Mouse (Mus musculus) liver, embryonic 14.5 days (tissue): ENCODE results near the gene Ccne1.

ENCODE experiments used
- CTCF ChIP-seq: IDR thresholded peaks from 2 replicates; pipeline ENCODE4 v1.5.1; 2016; ENCODE audit warnings: antibody characterized with exemption, low read depth, control low read depth
- EP300 ChIP-seq: IDR thresholded peaks from 2 replicates; pipeline ENCODE4 v1.6.1; 2016; ENCODE audit warnings: antibody characterized with exemption, low read depth

DNA sequence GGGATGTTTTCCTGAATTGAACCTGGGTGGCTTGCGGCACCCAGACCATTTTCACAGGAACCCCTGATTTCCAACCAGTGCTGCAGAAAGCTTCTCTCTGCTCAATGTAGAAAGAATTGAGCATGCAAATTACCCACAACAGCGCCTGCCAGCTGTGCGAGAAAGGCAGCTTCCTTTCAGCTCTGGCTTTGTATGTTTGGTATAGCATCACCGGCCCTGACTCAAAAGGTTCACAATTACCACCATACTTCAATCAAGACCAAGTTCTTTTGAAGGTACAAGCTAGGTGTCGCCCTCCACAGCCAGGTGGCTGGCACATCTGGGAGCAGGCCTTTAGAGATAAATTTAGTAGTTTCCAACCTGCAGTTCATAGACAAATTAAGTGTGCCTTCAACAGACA lies 3.2 kb downstream of the Ccne1 start:
- TF ChIP-seq CTCF, result peak; percentile 14; the same call in 1 of the 2 replicates
- TF ChIP-seq EP300, result no peak
